Mouse (Mus musculus) CH12.LX (cell line): ENCODE data around the gene Sgsm3. TPM values are rescaled to one million over a fixed set of nuclear protein-coding genes. Genes with fewer than 3 reads are reported as not detected.

ENCODE experiments used
- DNase-seq: peaks from one replicate; pipeline ENCODE4 v3.0.0-alpha.2; 2013; ENCODE audit errors: extremely low read depth
- H3K27ac ChIP-seq: 2 replicates; pipeline ENCODE4 v1.5.1; 2012; ENCODE audit warnings: low read depth, mild to moderate bottlenecking, control low read depth, moderate library complexity; ENCODE audit not compliant: insufficient read depth
- H3K27me3 ChIP-seq: replicated peaks from 2 replicates; pipeline ENCODE3; 2012; ENCODE audit warnings: inconsistent platforms
- H3K36me3 ChIP-seq, 2 experiments: replicated peaks in 1 of 2; 2 replicates each; pipeline versions ENCODE3 to v1.6.1; 2012; ENCODE audit warnings: inconsistent platforms in 1 of 2, low read length in 1 of 2, mild to moderate bottlenecking in 1 of 2, mixed read lengths in 1 of 2, moderate library complexity in 1 of 2; ENCODE audit not compliant: control insufficient read depth in 1 of 2, insufficient read depth in 1 of 2
- H3K4me1 ChIP-seq, 2 experiments: 2 replicates each; pipeline ENCODE4 v1.6.1; 2012; ENCODE audit warnings: inconsistent platforms in 1 of 2, moderate library complexity in 1 of 2; ENCODE audit not compliant: insufficient read depth in 2 of 2, control insufficient read depth in 1 of 2
- H3K4me2 ChIP-seq: 2 replicates; pipeline ENCODE4 v1.6.1; 2012; ENCODE audit warnings: low read depth, mild to moderate bottlenecking, control low read depth; ENCODE audit not compliant: poor library complexity, insufficient read depth, severe bottlenecking
- H3K4me3 ChIP-seq, 3 experiments: fragments of 150-350 bp in 1 of 3; sonication (generic) in 1 of 3; replicated peaks in 1 of 3; 2 replicates each; pipeline versions ENCODE3 to v1.5.1; 2011 to 2012; ENCODE audit warnings: low read depth in 2 of 3, low read length in 2 of 3, mild to moderate bottlenecking in 2 of 3, moderate library complexity in 2 of 3, control low read depth in 1 of 3, improper control_type of control experiment in 1 of 3, inconsistent platforms in 1 of 3, mixed read lengths in 1 of 3; ENCODE audit not compliant: poor library complexity in 1 of 3
- H3K79me2 ChIP-seq: replicated peaks from 2 replicates; pipeline ENCODE4 v1.6.1; 2012; ENCODE audit warnings: mild to moderate bottlenecking, moderate library complexity; ENCODE audit not compliant: control insufficient read depth, poor library complexity, insufficient read depth, severe bottlenecking; ENCODE audit errors: extremely low read depth
- H3K9ac ChIP-seq: 2 replicates; pipeline ENCODE4 v1.6.1; 2012; ENCODE audit warnings: low read depth, mild to moderate bottlenecking, control low read depth, moderate library complexity; ENCODE audit not compliant: insufficient read depth
- H3K9me3 ChIP-seq: replicated peaks from 2 replicates; pipeline ENCODE3; 2012; ENCODE audit warnings: low read length, inconsistent platforms, mixed read lengths
- CHD2 ChIP-seq: IDR thresholded peaks from 2 replicates; pipeline ENCODE4 v1.6.1; 2011; ENCODE audit warnings: low read length, improper control_type of control experiment
- E2F4 ChIP-seq: IDR thresholded peaks from 2 replicates; pipeline ENCODE4 v1.6.1; 2011; ENCODE audit warnings: low read depth, low read length, improper control_type of control experiment; ENCODE audit not compliant: insufficient replicate concordance
- GABPA ChIP-seq: IDR thresholded peaks from 2 replicates; pipeline ENCODE4 v1.6.1; 2012; ENCODE audit warnings: low read depth, low read length, improper control_type of control experiment, inconsistent platforms; ENCODE audit not compliant: insufficient replicate concordance
- IRF4 ChIP-seq: IDR thresholded peaks from 2 replicates; pipeline ENCODE4 v1.6.1; 2014; ENCODE audit warnings: low read depth, mild to moderate bottlenecking, inconsistent platforms, low read length, improper control_type of control experiment
- JUN ChIP-seq: IDR thresholded peaks from 2 replicates; pipeline ENCODE4 v1.6.1; 2011; ENCODE audit warnings: low read depth, mild to moderate bottlenecking, low read length, improper control_type of control experiment, moderate library complexity; ENCODE audit not compliant: insufficient read depth
- MAFK ChIP-seq: IDR thresholded peaks from 2 replicates; pipeline ENCODE4 v1.6.1; 2011; ENCODE audit warnings: low read length, improper control_type of control experiment; ENCODE audit not compliant: insufficient replicate concordance
- MAZ ChIP-seq: IDR thresholded peaks from 2 replicates; pipeline ENCODE4 v1.6.1; 2012; ENCODE audit warnings: low read depth, mild to moderate bottlenecking, inconsistent platforms, low read length, improper control_type of control experiment, moderate library complexity
- MXI1 ChIP-seq: IDR thresholded peaks from 2 replicates; pipeline ENCODE4 v1.6.1; 2011; ENCODE audit warnings: mild to moderate bottlenecking, low read depth, low read length, improper control_type of control experiment
- MYC ChIP-seq: IDR thresholded peaks from 2 replicates; pipeline ENCODE4 v1.6.1; 2011; ENCODE audit warnings: low read depth, mild to moderate bottlenecking, improper control_type of control experiment, low read length
- NELFE ChIP-seq: IDR thresholded peaks from 2 replicates; pipeline ENCODE4 v1.6.1; 2011; ENCODE audit warnings: low read depth, low read length, improper control_type of control experiment
- NRF1 ChIP-seq: IDR thresholded peaks from 2 replicates; pipeline ENCODE4 v1.6.1; 2014; ENCODE audit warnings: low read depth, mild to moderate bottlenecking, inconsistent platforms, low read length, improper control_type of control experiment, moderate library complexity
- POLR2AphosphoS2 ChIP-seq: IDR thresholded peaks from 2 replicates; pipeline ENCODE4 v1.6.1; 2011; ENCODE audit warnings: low read depth, low read length, improper control_type of control experiment
- RAD21 ChIP-seq: IDR thresholded peaks from 2 replicates; pipeline ENCODE4 v1.6.1; 2011; ENCODE audit warnings: low read depth, mild to moderate bottlenecking, low read length, improper control_type of control experiment, moderate library complexity
- SIN3A ChIP-seq: IDR thresholded peaks from 2 replicates; pipeline ENCODE4 v1.6.1; 2012; ENCODE audit warnings: low read length, improper control_type of control experiment, inconsistent platforms
- TCF12 ChIP-seq: IDR thresholded peaks from 2 replicates; pipeline ENCODE4 v1.6.1; 2014; ENCODE audit warnings: low read depth, mild to moderate bottlenecking, inconsistent platforms, low read length, improper control_type of control experiment
- USF1 ChIP-seq: IDR thresholded peaks from 2 replicates; pipeline ENCODE4 v1.6.1; 2014; ENCODE audit warnings: low read depth, mild to moderate bottlenecking, inconsistent platforms, low read length, improper control_type of control experiment
- ZKSCAN1 ChIP-seq: IDR thresholded peaks from 2 replicates; pipeline ENCODE4 v1.6.1; 2012; ENCODE audit warnings: low read depth, inconsistent platforms, low read length, improper control_type of control experiment, borderline replicate concordance
- ZNF384 ChIP-seq: IDR thresholded peaks from 2 replicates; pipeline ENCODE4 v1.6.1; 2012; ENCODE audit warnings: low read depth, low read length, improper control_type of control experiment, inconsistent platforms
- dilution Hi-C: fragments of 300-500 bp; cut with MboI; formaldehyde crosslinking; loops from 2 replicates; pipeline ENCODE4 v1.14.3; 2020; ENCODE audit warnings: low sequenced_read_pairs; ENCODE audit not compliant: extremely low pct_unique_long_range_greater_than_20kb, extremely low pct_ligation_motif_present
- in situ Hi-C: fragments of 300-500 bp; cut with MboI; formaldehyde crosslinking; loops from 3 replicates; pipeline ENCODE4 v1.14.3; 2019; ENCODE audit warnings: low sequenced_read_pairs, low pct_ligation_motif_present, low pct_unique_long_range_greater_than_20kb, mixed read lengths
- polyA plus RNA-seq: library from polyadenylated mRNA; unstranded; fragments of >175 nt; gene quantifications from 2 replicates; pipeline ENCODE4 v1.2.1, GENCODE M21; 2012; ENCODE audit warnings: low read depth; ENCODE audit not compliant: insufficient read length
- total RNA-seq, 2 experiments: library from RNA; depleted of rRNA; stranded (reverse); fragments of 300-350 nt in 1 of 2; fragments of >200 nt in 1 of 2; gene quantifications; 2 replicates each; pipeline ENCODE4 v1.2.3; 2012 to 2014

Gene Sgsm3
- total and polyA plus RNA-seq, 3 experiments: 14.4 to 25.5 (median 15.0) TPM

- TF ChIP-seq RAD21: peak; percentile 94
- no peak for TF ChIP-seq JUN
- TF ChIP-seq E2F4: no peak
- no peak for TF ChIP-seq GABPA
- no peak for TF ChIP-seq ZKSCAN1
- TF ChIP-seq IRF4: peak; percentile 87
- TF ChIP-seq SIN3A: peak; percentile 60
- no peak for TF ChIP-seq MAZ
- peak; percentile 58 for TF ChIP-seq NRF1
- TF ChIP-seq ZNF384: no peak
- TF ChIP-seq MXI1: peak; percentile 81
- no peak for TF ChIP-seq USF1
- no peak for TF ChIP-seq CHD2
- TF ChIP-seq MYC: peak; percentile 78
These were observed 50.0 kb downstream of the Sgsm3 start (continued) for GRCm38 (mm10) chr15:81027378-81028173.

- Histone ChIP-seq H3K4me2 (no peak overlapping the region), H3K9me3 (no peaks in the 10 kb centered on the region), H3K9ac (no peak overlapping the region), H3K27me3 (no peaks in the 10 kb centered on the region), H3K36me3 (peaks cover 12 to 47% of the 10 kb centered on the region in 2 experiments), H3K79me2 (0 out of 2 replicates have a peak, but pooled peaks cover 4% of the 10 kb centered on the region), H3K4me3 (no peak overlapping the region), H3K27ac (no peak overlapping the region), H3K4me1 (peaks cover 37 to 97% of the 10 kb centered on the region in 2 experiments)
- TF ChIP-seq POLR2AphosphoS2 (no peak), NELFE (no peak), TCF12 (no peak), E2F4 (no peak), MAFK (no peak), SIN3A (no peak), MXI1 (no peak), MYC (no peak), JUN (no peak)
- dilution Hi-C loops (no loop called here), in situ Hi-C loops (no loop called here)
- DNase-seq: no peak
These were observed 53.4 kb downstream of the Sgsm3 start for GRCm38 (mm10) chr15:81030891-81031425.
